Mouse (Mus musculus): ENCODE results near the gene Dpp10.

Gene Dpp10

GRCm38 (mm10) chr1:124044925-124045640 lies at the start of gene Dpp10:
TSS of gene Dpp10 (minus strand) at chr1:124045559.
- no peak for DNase-seq (ENCODE audit: low read depth)

GRCm38 (mm10) chr1:124048544-124048943 lies 3.2 kb upstream of the Dpp10 start:
- no peak for DNase-seq (ENCODE audit: low read depth)

- DNase-seq (ENCODE audit: low read depth), result no peak
Observed at GRCm38 (mm10) chr1:124045761-124046300, 472 bp upstream of the Dpp10 start.

- no peak for DNase-seq (ENCODE audit: low read depth)
Observed at GRCm38 (mm10) chr1:124044161-124044560, 1.2 kb downstream of the Dpp10 start.

GRCm38 (mm10) chr1:124043421-124043820 lies 1.9 kb downstream of the Dpp10 start:
- DNase-seq (ENCODE audit: low read depth), result no peak

GRCm38 (mm10) chr1:124041559-124041958 lies 3.8 kb downstream of the Dpp10 start:
- DNase-seq (ENCODE audit: low read depth), result peak; percentile 30

- DNase-seq (ENCODE audit: low read depth), result no peak
Observed at GRCm38 (mm10) chr1:124035306-124035990, 9.9 kb downstream of the Dpp10 start.

- no peak for DNase-seq (ENCODE audit: low read depth)
Observed at GRCm38 (mm10) chr1:124032677-124033076, 12.7 kb downstream of the Dpp10 start.

GRCm38 (mm10) chr1:124031968-124032367 lies 13.4 kb downstream of the Dpp10 start:
- no peak for DNase-seq (ENCODE audit: low read depth)

- DNase-seq (ENCODE audit: low read depth), result no peak
Observed at GRCm38 (mm10) chr1:124002797-124003196, 42.6 kb downstream of the Dpp10 start.

GRCm38 (mm10) chr1:123995780-123996179 lies 49.6 kb downstream of the Dpp10 start:
- no peak for DNase-seq (ENCODE audit: low read depth)

- no peak for DNase-seq (ENCODE audit: low read depth)
Observed at GRCm38 (mm10) chr1:123985324-123986024, 59.9 kb downstream of the Dpp10 start.

- DNase-seq (ENCODE audit: low read depth), result no peak
Observed at GRCm38 (mm10) chr1:123978597-123978996, 66.8 kb downstream of the Dpp10 start.

- DNase-seq (ENCODE audit: low read depth), result peak; percentile 31
Observed at GRCm38 (mm10) chr1:123974621-123975020, 70.7 kb downstream of the Dpp10 start.

GRCm38 (mm10) chr1:123946149-123946548 lies 99.2 kb downstream of the Dpp10 start:
- DNase-seq (ENCODE audit: low read depth), result no peak

GRCm38 (mm10) chr1:123940826-123941225 lies 104.5 kb downstream of the Dpp10 start:
- no peak for DNase-seq (ENCODE audit: low read depth)

GRCm38 (mm10) chr1:123933812-123934727 lies 111.3 kb downstream of the Dpp10 start:
- DNase-seq (ENCODE audit: low read depth), result no peak

- no peak for DNase-seq (ENCODE audit: low read depth)
Observed at GRCm38 (mm10) chr1:123928003-123928370, 117.4 kb downstream of the Dpp10 start.

GRCm38 (mm10) chr1:123927278-123928002 lies 117.9 kb downstream of the Dpp10 start:
- DNase-seq (ENCODE audit: low read depth), result no peak

GRCm38 (mm10) chr1:123924905-123925304 lies 120.5 kb downstream of the Dpp10 start:
- DNase-seq (ENCODE audit: low read depth), result no peak

GRCm38 (mm10) chr1:123923907-123924306 lies 121.5 kb downstream of the Dpp10 start:
- DNase-seq (ENCODE audit: low read depth), result no peak

All from NIH3T3 (cell line).